Mouse (Mus musculus): ENCODE results near the gene Dut. TPM values are rescaled to one million over a fixed set of nuclear protein-coding genes. Genes with fewer than 3 reads are reported as not detected.
A peak's percentile ranks its signal among the peaks of the same experiment; 100 is the strongest.

Gene Dut
- polyA plus RNA-seq, 1 experiment from 2014 or later: 217 TPM

GRCm38 (mm10) chr2:125228472-125229409, 18.2 kb upstream of the Dut start:
- 80% methylated on average over 11 of the region's 11 CpGs for WGBS
- no peak for ATAC-seq (ENCODE audit: low FRiP score, low TSS enrichment)

GRCm38 (mm10) chr2:125232183-125232582, 14.8 kb upstream of the Dut start:
- WGBS: 84% methylated on average over 4 of the region's 4 CpGs
- no peak for ATAC-seq (ENCODE audit: low FRiP score, low TSS enrichment)
- H3K27ac ChIP-seq (ENCODE audit: low read depth, low read length): no peak overlapping the region
- no peaks in the 10 kb centered on the region for H3K27me3 ChIP-seq (ENCODE audit: control insufficient read depth, insufficient read depth, low read length)
- H3K36me3 ChIP-seq (ENCODE audit: control insufficient read depth, insufficient read depth, low read length): no peaks in the 10 kb centered on the region
- H3K9ac ChIP-seq (ENCODE audit: low read depth, low read length): no peak overlapping the region
- H3K4me3 ChIP-seq (ENCODE audit: low read length): no peak overlapping the region
- no peak overlapping the region for H3K4me2 ChIP-seq (replicated peaks; ENCODE audit: low read depth, low read length)
- no peaks in the 10 kb centered on the region for H3K9me3 ChIP-seq (ENCODE audit: control insufficient read depth, low read length)
- H3K4me1 ChIP-seq (ENCODE audit: control insufficient read depth, insufficient read depth, low read length): 0 out of 2 replicates have a peak, but pooled peaks cover 4% of the 10 kb centered on the region

More at GRCm38 (mm10) chr2:125228472-125229409, 18.2 kb upstream of the Dut start:
- Histone ChIP-seq H3K27me3 (ENCODE audit: control insufficient read depth, insufficient read depth, low read length) (no peaks in the 10 kb centered on the region), H3K4me3 (ENCODE audit: low read length) (no peak overlapping the region), H3K36me3 (ENCODE audit: control insufficient read depth, insufficient read depth, low read length) (no peaks in the 10 kb centered on the region), H3K9ac (ENCODE audit: low read depth, low read length) (no peak overlapping the region), H3K27ac (ENCODE audit: low read depth, low read length) (no peak overlapping the region), H3K4me1 (ENCODE audit: control insufficient read depth, insufficient read depth, low read length) (no peaks in the 10 kb centered on the region), H3K9me3 (ENCODE audit: control insufficient read depth, low read length) (no peaks in the 10 kb centered on the region), H3K4me2 (replicated peaks; ENCODE audit: low read depth, low read length) (no peak overlapping the region)

GRCm38 (mm10) chr2:125233537-125233936, 13.5 kb upstream of the Dut start:
- Histone ChIP-seq H3K9ac (ENCODE audit: low read depth, low read length) (no peak overlapping the region), H3K27ac (ENCODE audit: low read depth, low read length) (no peak overlapping the region), H3K27me3 (ENCODE audit: control insufficient read depth, insufficient read depth, low read length) (no peaks in the 10 kb centered on the region), H3K4me2 (replicated peaks; ENCODE audit: low read depth, low read length) (no peak overlapping the region), H3K9me3 (ENCODE audit: control insufficient read depth, low read length) (no peaks in the 10 kb centered on the region), H3K36me3 (ENCODE audit: control insufficient read depth, insufficient read depth, low read length) (no peaks in the 10 kb centered on the region), H3K4me3 (ENCODE audit: low read length) (no peak overlapping the region), H3K4me1 (ENCODE audit: control insufficient read depth, insufficient read depth, low read length) (0 out of 2 replicates have a peak, but pooled peaks cover 4% of the 10 kb centered on the region)
- peak; percentile 52; the same call in 1 of the 2 replicates for ATAC-seq (ENCODE audit: low FRiP score, low TSS enrichment)
- 68% methylated on average over 2 of the region's 2 CpGs for WGBS

- Histone ChIP-seq H3K4me3 (ENCODE audit: low read length) (no peak overlapping the region), H3K4me1 (ENCODE audit: control insufficient read depth, insufficient read depth, low read length) (0 out of 2 replicates have a peak, but pooled peaks cover 4% of the 10 kb centered on the region), H3K27ac (ENCODE audit: low read depth, low read length) (no peak overlapping the region), H3K27me3 (ENCODE audit: control insufficient read depth, insufficient read depth, low read length) (no peaks in the 10 kb centered on the region), H3K4me2 (replicated peaks; ENCODE audit: low read depth, low read length) (no peak overlapping the region), H3K9me3 (ENCODE audit: control insufficient read depth, low read length) (no peaks in the 10 kb centered on the region), H3K36me3 (ENCODE audit: control insufficient read depth, insufficient read depth, low read length) (no peaks in the 10 kb centered on the region), H3K9ac (ENCODE audit: low read depth, low read length) (no peak overlapping the region)
- 77% methylated on average over 2 of the region's 2 CpGs for WGBS
- no peak for ATAC-seq (ENCODE audit: low FRiP score, low TSS enrichment)
Measured at GRCm38 (mm10) chr2:125234049-125234448, 12.9 kb upstream of the Dut start.

- no peaks in the 10 kb centered on the region for H3K27me3 ChIP-seq (ENCODE audit: control insufficient read depth, insufficient read depth, low read length)
- peaks cover 5% of the 10 kb centered on the region; the same call in 1 of the 2 replicates for H3K4me1 ChIP-seq (ENCODE audit: control insufficient read depth, insufficient read depth, low read length)
- H3K36me3 ChIP-seq (ENCODE audit: control insufficient read depth, insufficient read depth, low read length): peaks cover 10% of the 10 kb centered on the region
- H3K27ac ChIP-seq (ENCODE audit: low read depth, low read length): no peak overlapping the region; the same call in 1 of the 2 replicates
- H3K9ac ChIP-seq (ENCODE audit: low read depth, low read length): no peak overlapping the region
- WGBS: 84% methylated on average over 3 of the region's 3 CpGs
- H3K4me2 ChIP-seq (replicated peaks; ENCODE audit: low read depth, low read length): no peak overlapping the region
- no peak for ATAC-seq (ENCODE audit: low FRiP score, low TSS enrichment)
- H3K4me3 ChIP-seq (ENCODE audit: low read length): no peak overlapping the region
- no peaks in the 10 kb centered on the region for H3K9me3 ChIP-seq (ENCODE audit: control insufficient read depth, low read length)
Measured at GRCm38 (mm10) chr2:125245545-125246285, 1.3 kb upstream of the Dut start.

- 19% methylated on average over 9 of the region's 9 CpGs for WGBS
- H3K36me3 ChIP-seq (ENCODE audit: control insufficient read depth, insufficient read depth, low read length): peaks cover 19% of the 10 kb centered on the region
- H3K4me2 ChIP-seq (replicated peaks; ENCODE audit: low read depth, low read length): peak overlapping the region; percentile 62
- H3K4me1 ChIP-seq (ENCODE audit: control insufficient read depth, insufficient read depth, low read length): peaks cover 5% of the 10 kb centered on the region; the same call in 1 of the 2 replicates
- peak overlapping the region; percentile 85; the same call in 1 of the 2 replicates for H3K27ac ChIP-seq (ENCODE audit: low read depth, low read length)
- no peaks in the 10 kb centered on the region for H3K27me3 ChIP-seq (ENCODE audit: control insufficient read depth, insufficient read depth, low read length)
- H3K4me3 ChIP-seq (ENCODE audit: low read length): peak overlapping the region; percentile 65
- no peaks in the 10 kb centered on the region for H3K9me3 ChIP-seq (ENCODE audit: control insufficient read depth, low read length)
- no peak for ATAC-seq (ENCODE audit: low FRiP score, low TSS enrichment)
- peak overlapping the region; percentile 82; the same call in 1 of the 2 replicates for H3K9ac ChIP-seq (ENCODE audit: low read depth, low read length)
Measured at GRCm38 (mm10) chr2:125246669-125247068, 321 bp upstream of the Dut start.

- Histone ChIP-seq H3K9me3 (ENCODE audit: control insufficient read depth, low read length) (no peaks in the 10 kb centered on the region), H3K36me3 (ENCODE audit: control insufficient read depth, insufficient read depth, low read length) (peaks cover 29% of the 10 kb centered on the region), H3K4me3 (ENCODE audit: low read length) (peak overlapping the region; percentile 65), H3K4me2 (replicated peaks; ENCODE audit: low read depth, low read length) (peak overlapping the region; percentile 62), H3K27ac (ENCODE audit: low read depth, low read length) (peak overlapping the region; percentile 85), H3K4me1 (ENCODE audit: control insufficient read depth, insufficient read depth, low read length) (peaks cover 5% of the 10 kb centered on the region; the same call in 1 of the 2 replicates), H3K27me3 (ENCODE audit: control insufficient read depth, insufficient read depth, low read length) (no peaks in the 10 kb centered on the region), H3K9ac (ENCODE audit: low read depth, low read length) (peak overlapping the region; percentile 82)
- under 1% methylated on average over 9 of the region's 9 CpGs for WGBS
- no peak; the same call in 1 of the 2 replicates for ATAC-seq (ENCODE audit: low FRiP score, low TSS enrichment)
Measured at GRCm38 (mm10) chr2:125247962-125248235, 909 bp downstream of the Dut start.

GRCm38 (mm10) chr2:125248256-125248655, 1.3 kb downstream of the Dut start:
- Histone ChIP-seq H3K36me3 (ENCODE audit: control insufficient read depth, insufficient read depth, low read length) (peaks cover 32% of the 10 kb centered on the region), H3K4me3 (ENCODE audit: low read length) (peak overlapping the region; percentile 65), H3K9me3 (ENCODE audit: control insufficient read depth, low read length) (no peaks in the 10 kb centered on the region), H3K27me3 (ENCODE audit: control insufficient read depth, insufficient read depth, low read length) (no peaks in the 10 kb centered on the region), H3K4me2 (replicated peaks; ENCODE audit: low read depth, low read length) (peak overlapping the region; percentile 62), H3K9ac (ENCODE audit: low read depth, low read length) (peak overlapping the region; percentile 82), H3K4me1 (ENCODE audit: control insufficient read depth, insufficient read depth, low read length) (peaks cover 5% of the 10 kb centered on the region; the same call in 1 of the 2 replicates), H3K27ac (ENCODE audit: low read depth, low read length) (peak overlapping the region; percentile 85)
- ATAC-seq (ENCODE audit: low FRiP score, low TSS enrichment): no peak
- WGBS: 0% methylated on average over 8 of the region's 8 CpGs

All from kidney, embryonic 14.5 days (tissue).